Mouse (Mus musculus) small intestine, adult 2 months (tissue): Measurements from ENCODE around the gene Jup.
"Not testable (repeated sequence)": the region's sequence is repeated elsewhere in the genome, so short reads cannot be mapped to it uniquely, and the experiment has no call there.

Experiments
- CTCF ChIP-seq: fragments of 200-500 bp; IDR thresholded peaks from 2 replicates; pipeline ENCODE4 v1.5.1; 2012; ENCODE audit warnings: low read depth, mild to moderate bottlenecking, control low read depth, inconsistent platforms, low read length, moderate library complexity, mixed read lengths; ENCODE audit not compliant: insufficient replicate concordance, insufficient read length; ENCODE audit errors: extremely low read depth
- POLR2A ChIP-seq: fragments of 200-500 bp; IDR thresholded peaks from 2 replicates; pipeline ENCODE4 v1.6.1; 2012; ENCODE audit warnings: low read depth, mild to moderate bottlenecking, control low read depth, inconsistent platforms, low read length, moderate library complexity

DNA sequence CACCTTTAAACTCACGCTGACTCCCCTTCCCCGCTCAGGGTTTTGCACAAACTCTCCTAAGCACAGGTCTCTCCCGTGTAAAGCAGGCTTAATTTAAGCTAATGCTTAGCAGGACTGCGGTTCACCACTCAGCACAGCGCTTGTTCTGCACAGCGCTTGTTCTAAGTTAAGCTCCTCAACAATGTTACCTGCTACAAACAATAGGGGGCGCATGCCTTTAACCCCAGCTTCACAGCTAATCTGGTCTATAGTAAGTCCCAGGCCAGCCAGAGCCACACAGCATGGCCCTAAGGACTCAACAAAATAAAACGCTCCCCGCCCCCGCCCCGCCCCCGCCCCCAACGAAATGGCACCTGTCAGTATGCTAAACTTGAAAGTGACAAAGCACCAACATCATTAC is 36.5 kb downstream of the Jup start:
- TF ChIP-seq CTCF, POLR2A: not testable (repeated sequence)
